Mouse (Mus musculus) myocyte (in vitro differentiated cells): ENCODE measurements around the gene Creld1.

ENCODE experiments used
- CEBPB ChIP-seq: IDR thresholded peaks from 2 replicates; pipeline ENCODE4 v1.6.1; 2011; ENCODE audit warnings: mild to moderate bottlenecking, moderate library complexity; ENCODE audit not compliant: poor library complexity, insufficient read depth, severe bottlenecking
- E2F4 ChIP-seq: IDR thresholded peaks from one replicate; pipeline ENCODE4 v1.6.1; 2011; ENCODE audit warnings: mild to moderate bottlenecking, control low read depth, moderate library complexity; ENCODE audit not compliant: insufficient read depth
- MAX ChIP-seq: IDR thresholded peaks from one replicate; pipeline ENCODE4 v1.6.1; 2011; ENCODE audit warnings: low read depth, mild to moderate bottlenecking, control low read depth
- MYOD1 ChIP-seq, 3 experiments: IDR thresholded peaks; one replicate each; pipeline ENCODE4 v1.6.1; 2011; ENCODE audit warnings: control low read depth in 2 of 3, low read depth in 2 of 3, mild to moderate bottlenecking in 2 of 3, moderate library complexity in 1 of 3; ENCODE audit not compliant: insufficient read length in 2 of 3, control insufficient read depth in 1 of 3
- MYOG ChIP-seq, 3 experiments: IDR thresholded peaks; one replicate each; pipeline ENCODE4 v1.6.1; 2011; ENCODE audit warnings: control low read depth in 2 of 3, low read depth in 2 of 3, mild to moderate bottlenecking in 2 of 3; ENCODE audit not compliant: insufficient read length in 2 of 3, control insufficient read depth in 1 of 3, insufficient read depth in 1 of 3
- POLR2A ChIP-seq: IDR thresholded peaks from one replicate; pipeline ENCODE4 v1.6.1; 2011; ENCODE audit warnings: low read depth, mild to moderate bottlenecking, control low read depth, moderate library complexity; ENCODE audit not compliant: insufficient read length
- POLR2AphosphoS2 ChIP-seq: IDR thresholded peaks from one replicate; pipeline ENCODE4 v1.6.1; 2011; ENCODE audit warnings: low read depth, control low read depth; ENCODE audit not compliant: insufficient read length
- REST ChIP-seq: IDR thresholded peaks from one replicate; pipeline ENCODE4 v1.6.1; 2011; ENCODE audit warnings: mild to moderate bottlenecking, control low read depth, moderate library complexity; ENCODE audit not compliant: insufficient read depth, insufficient read length
- SRF ChIP-seq: IDR thresholded peaks from one replicate; pipeline ENCODE4 v1.6.1; 2011; ENCODE audit warnings: low read depth; ENCODE audit not compliant: control insufficient read depth, insufficient read length
- TCF12 ChIP-seq: IDR thresholded peaks from one replicate; pipeline ENCODE4 v1.6.1; 2011; ENCODE audit warnings: mild to moderate bottlenecking, control low read depth; ENCODE audit not compliant: poor library complexity, insufficient read depth, severe bottlenecking
- TCF3 ChIP-seq: IDR thresholded peaks from one replicate; pipeline ENCODE4 v1.6.1; 2011; ENCODE audit warnings: low read depth, control low read depth; ENCODE audit not compliant: insufficient read length
- USF1 ChIP-seq: IDR thresholded peaks from one replicate; pipeline ENCODE4 v1.6.1; 2011; ENCODE audit warnings: low read depth, mild to moderate bottlenecking, control low read depth, moderate library complexity

GRCm38 (mm10) chr6:113437135-113437534 lies 46.0 kb upstream of the Creld1 start:
- no peak for TF ChIP-seq POLR2A
- TF ChIP-seq TCF12 = no peak
- TF ChIP-seq REST = no peak
- TF ChIP-seq MAX = no peak
- TF ChIP-seq TCF3 = no peak
- TF ChIP-seq MYOG (IDR thresholded peaks at IDR 0.05; ENCODE audit: control insufficient read depth in 1 of 3, insufficient read depth in 1 of 3, insufficient read length in 2 of 3, low read depth in 2 of 3) = no peak
- TF ChIP-seq E2F4 = no peak
- no peak for TF ChIP-seq CEBPB
- TF ChIP-seq USF1 = no peak
- TF ChIP-seq SRF = no peak
- TF ChIP-seq POLR2AphosphoS2 = no peak
- no peak for TF ChIP-seq MYOD1 (IDR thresholded peaks at IDR 0.05; ENCODE audit: control insufficient read depth in 1 of 3, insufficient read length in 2 of 3, low read depth in 2 of 3)
